Mouse (Mus musculus) activated CD4-positive, CD25-positive, alpha-beta regulatory T cell, adult 4 months (primary cell): ENCODE results near the gene Abcc12. TPM values are rescaled to one million over a fixed set of nuclear protein-coding genes. Genes with fewer than 3 reads are reported as not detected.

Experiments
- polyA plus RNA-seq, 2 experiments: library from polyadenylated mRNA; unstranded; fragments of 100-300 nt; shearing (Covaris generic); gene quantifications; one replicate each; pipeline ENCODE4 v1.2.1; 2017

The Abcc12 gene
- polyA plus RNA-seq, 2 experiments from 2014 or later: not detected

Other genes with a start within 250 kb of the Abcc12 start
- 10 to 100 TPM; 65.0 to 68.7 TPM for gene Lonp2, start 43.4 kb upstream of the Abcc12 start, polyA plus RNA-seq
- not detected for gene Gm10638, start 165.0 kb upstream of the Abcc12 start, polyA plus RNA-seq
- gene Siah1a, start 165.2 kb upstream of the Abcc12 start, polyA plus RNA-seq: 1 to 10 TPM; 5.6 to 8.2 TPM